Mouse (Mus musculus): Measurements from ENCODE around the gene Hook1. TPM values are rescaled to one million over a fixed set of nuclear protein-coding genes. Genes with fewer than 3 reads are reported as not detected.

The Hook1 gene
- 23.8 TPM for polyA plus RNA-seq (2017; shearing (Covaris generic))

DNA sequence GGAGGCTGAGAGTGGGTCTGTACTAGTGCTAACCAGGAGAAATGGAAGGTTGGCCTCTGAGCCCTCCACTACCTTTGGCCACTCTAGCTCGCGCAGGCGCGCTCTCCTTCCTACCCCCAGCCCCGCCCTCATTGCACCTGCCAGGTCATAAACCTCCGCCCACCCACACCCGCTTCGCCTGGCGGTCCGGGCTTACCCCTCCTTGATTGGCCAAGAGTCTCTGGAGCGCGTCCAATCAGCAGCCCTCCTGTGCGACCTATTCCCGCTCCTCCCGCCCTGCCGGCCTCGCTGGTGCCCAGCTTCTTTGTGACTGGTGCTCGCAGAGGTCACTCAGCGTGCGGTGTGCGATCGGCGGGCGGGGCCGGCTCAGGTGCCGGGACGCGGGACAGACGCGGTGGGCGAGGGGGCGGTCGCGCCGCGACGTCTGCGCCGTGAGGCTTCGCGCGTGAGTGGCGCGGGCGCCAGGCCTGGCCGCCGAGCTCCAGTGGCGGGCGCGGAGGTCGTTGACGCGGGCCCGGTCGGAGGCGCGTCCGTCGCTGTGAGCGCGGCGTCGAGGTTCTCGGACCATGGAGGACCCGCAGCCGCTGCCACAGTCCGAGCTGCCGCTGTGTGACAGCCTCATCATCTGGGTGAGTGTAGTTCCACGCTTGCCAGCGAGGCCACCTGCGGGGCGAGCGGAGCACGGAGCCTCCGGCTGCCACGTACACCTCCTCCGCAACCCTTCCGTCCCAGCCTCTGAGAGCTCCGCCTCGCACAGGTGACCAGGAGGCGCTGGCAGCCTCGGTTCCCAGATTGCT, at the start of gene Hook1:
Gene Hook1, plus strand, starts transcription at position 313 of the 797 bp plus-strand sequence.

Other genes with a start within 250 kb of the Hook1 start
- not detected for gene Cyp2j13, start 110.3 kb downstream of the Hook1 start, polyA plus RNA-seq (2017; shearing (Covaris generic))
- not detected for gene Cyp2j12, start 173.9 kb downstream of the Hook1 start, polyA plus RNA-seq (2017; shearing (Covaris generic))